Mouse (Mus musculus) embryonic fibroblast, embryonic 13.5 days (primary cell): ENCODE results near the gene Gm49510.

ENCODE experiments used
- CTCF ChIP-seq: IDR thresholded peaks from 2 replicates; pipeline ENCODE4 v1.5.1; 2011; ENCODE audit warnings: mild to moderate bottlenecking, control low read depth, low read length, moderate library complexity, borderline replicate concordance; ENCODE audit not compliant: insufficient read depth
- POLR2A ChIP-seq: IDR thresholded peaks from 2 replicates; pipeline ENCODE4 v1.6.1; 2011; ENCODE audit warnings: low read depth, mild to moderate bottlenecking, control low read depth, low read length, moderate library complexity

- TF ChIP-seq CTCF = no peak
- no peak for TF ChIP-seq POLR2A
Measured at GRCm38 (mm10) chr15:78857009-78857408, 42.5 kb upstream of the Gm49510 start.
